Mouse (Mus musculus) left cerebral cortex, adult 2 months (tissue): ENCODE results near the gene Lum. TPM values are rescaled to one million over a fixed set of nuclear protein-coding genes. Genes with fewer than 3 reads are reported as not detected.

Experiments used
- DNase-seq, 2 experiments: peaks; one replicate each; pipeline ENCODE4 v3.0.0; 2021 to 2022; ENCODE audit warnings: low spot score in 2 of 2, mixed read lengths in 1 of 2; ENCODE audit errors: extremely low spot score in 1 of 2
- H3K27ac ChIP-seq: fragments of 200-600 bp; 2 replicates; pipeline ENCODE4 v1.8.1; 2022
- H3K4me3 ChIP-seq: fragments of 200-600 bp; 2 replicates; pipeline ENCODE4 v1.8.1; 2022
- CTCF ChIP-seq: fragments of 200-600 bp; IDR thresholded peaks from 2 replicates; pipeline ENCODE4 v1.8.1; 2022; ENCODE audit warnings: antibody characterized with exemption, mild to moderate bottlenecking, moderate library complexity
- intact Hi-C: fragments of 180-260 bp; cut with DNase I; formaldehyde crosslinking; loops from one replicate; pipeline ENCODE4 v1.15.1; 2025
- long read RNA-seq, 2 experiments: library from polyadenylated mRNA; stranded (forward); transcript quantifications; one replicate each; pipeline ENCODE4 v2.0.0; 2021; ENCODE audit warnings: borderline mapping rate in 2 of 2
- total RNA-seq, 2 experiments: library from RNA; stranded (reverse); gene quantifications; 2 replicates each; pipeline ENCODE4 v1.2.3; 2021

The Lum gene
- total RNA-seq, result 1 to 10 TPM; 1.8 TPM
- long read RNA-seq, experiment 1, partial matches to known transcripts, result 0 of 1 reads
- long read RNA-seq, experiment 1, other reads (novel, unspliced or antisense), result 0 of 1 reads
- long read RNA-seq, experiment 2, partial matches to known transcripts, result 0 of 1 reads
- long read RNA-seq, experiment 2, other reads (novel, unspliced or antisense), result 0 of 1 reads

DNA sequence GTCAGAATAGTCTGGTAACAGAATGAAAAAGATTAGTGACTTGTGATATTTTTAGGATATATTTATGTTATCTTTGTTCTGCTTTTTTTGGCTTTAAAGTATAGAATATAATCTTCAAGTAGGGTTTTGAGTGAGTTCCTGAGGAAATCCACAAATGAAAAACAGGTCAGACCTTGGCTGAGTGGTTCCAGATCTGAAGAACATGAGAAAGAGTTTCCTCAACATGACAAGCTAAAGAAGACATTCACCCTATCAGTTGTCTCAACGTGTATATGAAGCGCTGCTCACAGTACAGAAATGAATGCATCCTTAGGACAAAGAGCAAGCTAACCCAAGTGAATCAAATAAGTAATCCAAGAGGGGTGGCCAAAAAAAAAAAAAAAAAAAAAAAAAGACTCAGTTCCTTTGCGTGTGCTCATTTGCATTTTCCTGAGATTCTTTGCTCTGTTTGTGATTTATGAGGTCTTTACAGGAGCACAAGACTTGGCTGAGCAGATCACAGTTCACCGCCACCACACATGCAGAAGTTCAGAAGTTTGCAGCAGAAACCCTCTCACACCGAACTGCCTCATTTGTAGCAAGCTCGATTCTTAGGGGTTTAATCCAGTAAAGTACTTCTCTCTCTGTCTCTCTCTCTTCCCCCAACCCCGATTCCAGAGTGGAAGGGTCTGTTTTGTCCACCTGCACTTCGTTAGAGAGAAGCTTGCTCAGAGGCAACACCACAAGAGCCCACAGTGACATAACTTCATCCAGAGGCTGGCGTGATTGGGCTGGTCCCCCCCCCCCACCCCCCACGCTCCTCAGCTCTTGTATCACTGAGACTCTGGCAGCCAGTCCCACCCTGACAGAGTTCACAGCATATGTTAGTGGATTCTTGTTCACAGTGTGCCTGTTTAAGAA lies at the start of gene Lum:
Gene Lum, plus strand, starts transcription at position 172 of the 900 bp plus-strand sequence.
- intact Hi-C loops, result no loop called here
- Histone ChIP-seq H3K4me3 (no peak within 1 kb of the TSS), H3K27ac (no peak within 1 kb of the TSS)
- no peak for DNase-seq
- TF ChIP-seq CTCF, result no peak

DNA sequence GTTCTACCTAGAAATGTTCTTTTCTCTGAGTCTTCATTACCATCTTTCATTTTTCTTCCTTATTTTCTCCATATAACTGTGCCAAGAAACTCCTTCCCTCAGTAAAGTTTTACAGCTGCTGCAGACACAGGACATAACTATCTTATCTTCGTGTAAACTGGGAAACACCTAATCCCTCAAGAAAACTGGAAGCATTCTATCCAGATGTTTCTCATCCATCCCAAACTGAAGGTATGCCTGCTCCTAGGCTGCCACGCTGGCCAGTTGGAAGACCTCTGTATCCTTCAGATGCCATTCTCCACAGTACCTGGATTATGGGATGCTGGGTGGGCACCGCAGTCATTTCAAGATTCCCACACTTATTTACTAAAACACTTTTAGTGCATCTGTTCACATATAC lies 41.6 kb upstream of the Lum start:
- no peak overlapping the region for H3K4me3 ChIP-seq
- intact Hi-C loops, result no loop called here
- H3K27ac ChIP-seq, result no peak overlapping the region
- DNase-seq, result no peak
- no peak for TF ChIP-seq CTCF

DNA sequence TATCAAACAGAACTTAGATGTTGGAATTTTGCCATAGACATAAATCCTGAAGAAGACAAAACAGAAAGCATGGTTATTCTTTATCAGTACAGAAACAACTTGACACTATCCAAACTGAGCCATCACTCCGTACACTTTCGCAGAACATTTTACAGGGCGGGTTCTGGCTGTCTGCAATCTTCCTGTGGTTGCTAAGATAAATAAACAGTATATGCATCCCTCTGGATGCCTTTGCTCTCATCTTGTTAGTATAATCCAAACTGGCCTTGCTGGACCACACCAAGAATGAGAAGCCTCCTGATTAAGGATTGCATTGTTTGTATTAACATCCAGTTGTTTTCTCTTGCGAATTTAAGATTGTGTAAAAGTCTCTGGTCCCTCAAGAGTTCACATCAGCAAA lies 29.2 kb upstream of the Lum start:
- Histone ChIP-seq H3K4me3 (no peak overlapping the region), H3K27ac (no peak overlapping the region)
- intact Hi-C loops, result no loop called here
- TF ChIP-seq CTCF, result no peak
- no peak for DNase-seq

DNA sequence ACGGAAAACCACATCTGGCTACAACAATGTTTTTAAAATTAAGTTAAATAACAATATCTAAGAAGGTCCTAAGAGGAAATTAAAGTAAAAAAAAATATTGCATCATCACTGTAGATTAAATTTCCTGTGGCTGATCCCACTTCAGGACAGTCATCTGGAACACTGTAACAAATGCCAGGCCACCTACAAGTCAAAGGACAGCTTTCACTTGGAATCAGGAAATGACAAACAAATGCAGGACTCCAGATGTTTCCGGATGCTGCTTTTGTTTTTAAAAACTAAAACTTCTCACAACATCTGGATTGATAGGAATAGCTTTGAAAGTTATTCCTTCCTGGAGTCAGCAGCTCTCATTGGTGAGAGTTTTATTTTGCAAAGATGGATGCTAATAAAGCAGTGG lies 28.0 kb upstream of the Lum start:
- Histone ChIP-seq H3K27ac (no peak overlapping the region), H3K4me3 (no peak overlapping the region)
- no peak for TF ChIP-seq CTCF
- intact Hi-C loops, result no loop called here
- no peak for DNase-seq

DNA sequence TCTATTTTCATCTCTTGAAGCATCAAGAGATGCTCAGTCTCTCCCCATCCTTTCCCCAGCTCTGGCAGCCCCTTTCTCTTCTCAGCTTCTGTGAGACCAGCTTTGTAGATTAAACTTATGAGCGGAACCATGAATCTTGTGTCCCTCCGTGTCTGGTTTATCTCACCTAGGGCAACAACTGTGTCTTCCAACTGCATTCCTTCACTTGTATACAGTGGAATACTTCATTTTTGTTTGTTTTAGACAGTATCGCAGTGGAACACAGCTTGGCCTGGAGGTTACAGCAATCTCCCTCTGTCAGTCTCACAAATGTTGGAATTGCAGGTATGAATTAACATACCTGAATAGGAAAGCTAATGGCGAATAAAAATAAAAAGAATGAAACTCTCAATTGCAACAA lies 26.7 kb upstream of the Lum start:
- no peak for TF ChIP-seq CTCF
- Histone ChIP-seq H3K4me3 (no peak overlapping the region), H3K27ac (no peak overlapping the region)
- DNase-seq, result no peak
- intact Hi-C loops, result no loop called here

DNA sequence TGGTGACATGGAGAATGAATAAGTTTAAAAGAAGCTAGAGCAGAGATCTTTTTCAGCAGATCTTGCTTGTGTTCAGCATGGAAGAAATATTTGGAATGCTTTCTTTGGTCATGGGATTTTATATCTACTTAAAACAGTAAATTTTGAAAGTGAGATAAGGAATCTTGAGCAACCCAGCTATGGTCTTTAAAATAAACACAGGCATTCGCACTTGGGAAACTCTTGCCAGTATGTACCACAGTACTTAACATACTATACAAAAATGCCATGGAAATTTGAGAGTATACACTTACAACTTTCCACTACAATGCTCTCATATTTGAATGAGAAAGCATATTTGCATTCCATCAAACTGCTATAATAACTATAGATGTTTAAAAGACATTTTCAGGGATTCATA lies 17.2 kb upstream of the Lum start:
- no peak overlapping the region for H3K4me3 ChIP-seq
- intact Hi-C loops, result no loop called here
- no peak for TF ChIP-seq CTCF
- no peak overlapping the region for H3K27ac ChIP-seq
- DNase-seq, result no peak

DNA sequence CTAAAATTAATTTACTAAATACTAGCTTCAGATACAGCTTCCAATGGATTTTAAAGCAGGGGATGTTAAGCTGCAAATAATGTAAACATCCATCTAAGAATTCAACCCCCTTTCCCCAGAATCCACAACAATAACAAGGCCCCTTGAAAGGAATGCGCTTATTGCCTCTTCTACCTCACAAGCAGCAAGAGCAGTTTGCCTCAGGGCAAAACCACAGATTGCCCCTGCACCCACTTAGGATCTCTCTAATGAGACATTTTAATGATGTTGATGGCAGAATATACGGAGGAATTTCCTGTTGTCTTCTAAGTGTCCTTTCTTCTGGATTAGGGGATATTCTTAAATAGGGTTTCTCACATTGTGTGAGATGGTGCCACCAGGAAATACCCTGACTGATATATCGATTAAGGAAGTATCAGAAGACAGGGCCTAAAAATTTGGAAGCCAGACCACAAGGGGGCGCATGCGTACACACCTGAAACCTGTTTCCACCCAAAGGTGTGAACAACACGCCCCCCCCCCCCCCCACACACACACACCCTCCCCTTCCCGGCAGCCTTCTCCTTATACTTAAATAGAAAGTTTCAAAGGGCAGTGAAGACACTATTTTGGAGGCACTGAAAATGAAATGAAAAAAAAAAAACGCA lies 2.7 kb downstream of the Lum start:
- intact Hi-C loops, result no loop called here
- no peak overlapping the region for H3K27ac ChIP-seq
- peak; percentile 21 for TF ChIP-seq CTCF
- no peak for DNase-seq
- no peak overlapping the region for H3K4me3 ChIP-seq

DNA sequence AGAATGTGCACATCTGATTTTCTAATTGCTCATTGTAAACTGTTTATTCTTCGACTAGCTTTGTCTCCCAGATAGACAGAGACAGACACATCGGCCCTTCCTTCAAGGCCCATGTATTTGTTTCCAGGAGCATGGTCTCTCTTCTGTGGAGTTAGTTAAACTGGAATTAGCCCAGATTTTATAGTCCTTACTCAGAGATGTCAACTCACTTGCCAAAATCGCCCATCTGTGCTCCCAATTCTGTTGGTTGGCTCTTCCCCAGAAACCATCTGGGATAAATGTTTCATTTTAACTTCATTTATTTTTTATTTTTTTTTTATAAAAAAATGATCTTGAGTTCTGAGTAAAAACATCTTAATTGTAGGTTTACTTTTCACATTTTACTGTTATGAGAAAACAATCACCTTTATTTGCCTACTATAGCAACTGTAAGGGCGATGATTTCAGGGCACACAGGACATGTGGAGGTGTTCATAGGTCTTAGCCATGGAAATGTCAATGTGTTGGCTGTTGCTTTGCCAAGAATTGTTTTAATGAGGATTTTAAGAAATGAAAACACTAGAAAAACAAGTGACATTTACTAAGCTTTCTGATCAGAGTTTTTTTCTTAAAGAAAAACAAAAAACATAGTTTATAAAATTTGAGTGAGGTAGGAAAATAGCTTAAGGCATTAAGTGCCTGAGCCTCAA lies 17.8 kb downstream of the Lum start:
- no peak for TF ChIP-seq CTCF
- Histone ChIP-seq H3K27ac (no peak overlapping the region), H3K4me3 (no peak overlapping the region)
- intact Hi-C loops, result no loop called here
- DNase-seq, result no peak

DNA sequence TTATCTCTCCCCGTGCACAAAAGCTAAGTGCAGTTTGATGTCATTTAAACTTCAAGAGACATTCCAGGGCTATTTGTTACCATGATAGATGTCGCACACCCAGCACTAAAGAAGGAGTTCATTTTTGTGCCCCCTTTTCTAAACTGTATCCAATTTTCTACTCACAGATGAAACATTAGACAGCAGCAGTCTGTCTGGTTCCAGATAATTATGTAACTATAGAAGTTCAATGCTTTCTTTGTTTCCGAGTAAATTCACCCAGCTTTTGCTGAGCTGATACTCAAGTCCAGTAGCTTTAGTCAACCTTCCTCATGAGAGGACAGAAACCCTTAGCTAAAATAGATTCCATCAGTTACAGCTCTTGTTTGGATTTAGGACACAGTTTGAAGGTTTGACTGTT lies 19.2 kb downstream of the Lum start:
- no peak for TF ChIP-seq CTCF
- no peak for DNase-seq
- Histone ChIP-seq H3K4me3 (no peak overlapping the region), H3K27ac (no peak overlapping the region)
- intact Hi-C loops, result no loop called here

DNA sequence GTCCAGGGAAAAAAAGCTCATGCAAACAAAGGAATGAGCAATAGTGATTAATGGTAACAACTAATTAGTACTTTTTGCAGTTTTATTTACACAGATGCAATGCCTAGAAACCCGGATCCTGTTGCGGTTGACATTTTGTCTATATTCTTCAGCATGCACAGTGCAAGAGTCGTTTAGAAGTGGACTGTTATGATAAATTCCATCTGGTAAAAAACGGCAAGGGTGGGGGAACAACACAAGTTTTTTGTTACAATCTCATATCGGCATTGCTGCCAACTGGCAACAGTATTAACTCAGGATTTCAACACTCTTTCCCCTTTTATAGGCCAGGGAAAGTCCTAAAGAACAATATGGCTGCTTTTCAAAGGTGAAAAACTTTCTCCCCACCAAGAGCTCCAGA lies 22.2 kb downstream of the Lum start:
- Histone ChIP-seq H3K27ac (no peak overlapping the region), H3K4me3 (no peak overlapping the region)
- TF ChIP-seq CTCF, result no peak
- no peak for DNase-seq
- intact Hi-C loops, result no loop called here

DNA sequence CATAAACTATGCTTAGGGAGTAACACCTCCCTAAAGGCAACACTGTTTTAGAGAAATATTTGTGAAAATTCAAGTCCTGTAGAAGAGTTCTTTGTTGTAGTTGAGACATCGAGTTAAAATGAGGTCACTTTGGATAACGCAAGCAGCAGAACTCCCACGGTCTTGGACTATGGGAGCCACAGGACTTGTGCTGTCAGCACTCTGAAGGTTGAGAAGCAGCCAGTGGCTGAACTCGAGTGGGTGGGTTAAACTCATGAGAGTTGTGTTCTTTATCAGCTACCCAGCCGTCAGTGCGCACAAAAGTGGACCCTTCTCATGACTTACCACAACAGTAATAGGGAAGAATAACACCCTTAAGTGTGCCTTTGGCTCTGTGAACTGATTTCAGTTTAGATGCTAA lies 24.6 kb downstream of the Lum start:
- Histone ChIP-seq H3K4me3 (no peak overlapping the region), H3K27ac (no peak overlapping the region)
- TF ChIP-seq CTCF, result no peak
- DNase-seq, result no peak
- intact Hi-C loops, result no loop called here

DNA sequence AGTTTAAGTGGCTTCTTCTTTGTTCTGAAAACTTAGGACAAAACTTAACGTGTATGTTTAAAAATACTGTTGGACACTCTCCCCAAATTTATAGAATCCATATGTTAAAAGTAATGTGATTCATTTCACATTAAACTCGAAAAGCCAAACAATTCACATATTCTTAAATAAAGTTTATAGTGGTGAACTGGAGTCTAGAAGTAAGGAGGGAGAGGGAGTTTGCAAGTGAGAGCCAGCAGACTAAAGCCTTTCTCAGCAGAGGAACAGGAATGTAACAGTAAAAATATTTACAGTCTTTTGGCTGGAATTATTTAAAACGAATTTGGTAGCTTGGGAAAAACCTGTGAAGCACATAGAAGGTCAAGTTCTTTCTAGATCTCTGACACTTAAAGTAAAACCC lies 26.1 kb downstream of the Lum start:
- DNase-seq, result no peak
- TF ChIP-seq CTCF, result no peak
- intact Hi-C loops, result no loop called here
- H3K27ac ChIP-seq, result no peak overlapping the region
- H3K4me3 ChIP-seq, result no peak overlapping the region
